Mouse (Mus musculus): ENCODE results near the gene Cul1.
"Not testable (repeated sequence)": the region's sequence is repeated elsewhere in the genome, so short reads cannot be mapped to it uniquely, and the experiment has no call there.

Gene Cul1

GRCm38 (mm10) chr6:47453098-47453497, at the start of gene Cul1:
Gene Cul1 (plus strand): TSS chr6:47453398.
- DNase-seq (ENCODE audit: low read depth, low spot score): no peak

- no peak for DNase-seq (ENCODE audit: low read depth, low spot score)
These were observed 48.5 kb upstream of the Cul1 start for GRCm38 (mm10) chr6:47404419-47405382.

- DNase-seq (ENCODE audit: low read depth, low spot score): no peak
These were observed 40.2 kb upstream of the Cul1 start for GRCm38 (mm10) chr6:47412886-47413606.

- no peak for DNase-seq (ENCODE audit: low read depth, low spot score)
These were observed 39.5 kb upstream of the Cul1 start for GRCm38 (mm10) chr6:47413656-47414055.

GRCm38 (mm10) chr6:47418691-47419090, 34.5 kb upstream of the Cul1 start:
- DNase-seq (ENCODE audit: low read depth, low spot score): no peak

- no peak for DNase-seq (ENCODE audit: low read depth, low spot score)
These were observed 33.0 kb upstream of the Cul1 start for GRCm38 (mm10) chr6:47420156-47420555.

- DNase-seq (ENCODE audit: low read depth, low spot score): no peak
These were observed 32.0 kb upstream of the Cul1 start for GRCm38 (mm10) chr6:47421221-47421620.

GRCm38 (mm10) chr6:47426136-47426535, 27.1 kb upstream of the Cul1 start:
- no peak for DNase-seq (ENCODE audit: low read depth, low spot score)

GRCm38 (mm10) chr6:47426556-47426955, 26.6 kb upstream of the Cul1 start:
- DNase-seq (ENCODE audit: low read depth, low spot score): not testable (repeated sequence)

GRCm38 (mm10) chr6:47432795-47433194, 20.4 kb upstream of the Cul1 start:
- DNase-seq (ENCODE audit: low read depth, low spot score): not testable (repeated sequence)

GRCm38 (mm10) chr6:47440080-47440479, 13.1 kb upstream of the Cul1 start:
- DNase-seq (ENCODE audit: low read depth, low spot score): no peak

- DNase-seq (ENCODE audit: low read depth, low spot score): no peak
These were observed 5.5 kb upstream of the Cul1 start for GRCm38 (mm10) chr6:47447658-47448057.

- peak; percentile 18 for DNase-seq (ENCODE audit: low read depth, low spot score)
These were observed 428 bp downstream of the Cul1 start for GRCm38 (mm10) chr6:47453522-47454130.

- DNase-seq (ENCODE audit: low read depth, low spot score): peak; percentile 20
These were observed 955 bp downstream of the Cul1 start for GRCm38 (mm10) chr6:47454131-47454574.

- peak; percentile 10 for DNase-seq (ENCODE audit: low read depth, low spot score)
These were observed 1.7 kb downstream of the Cul1 start for GRCm38 (mm10) chr6:47454575-47455571.

GRCm38 (mm10) chr6:47455843-47456242, 2.6 kb downstream of the Cul1 start:
- no peak for DNase-seq (ENCODE audit: low read depth, low spot score)

- no peak for DNase-seq (ENCODE audit: low read depth, low spot score)
These were observed 3.7 kb downstream of the Cul1 start for GRCm38 (mm10) chr6:47456853-47457252.

GRCm38 (mm10) chr6:47465400-47465799, 12.2 kb downstream of the Cul1 start:
- DNase-seq (ENCODE audit: low read depth, low spot score): no peak

- no peak for DNase-seq (ENCODE audit: low read depth, low spot score)
These were observed 13.3 kb downstream of the Cul1 start for GRCm38 (mm10) chr6:47466488-47466887.

GRCm38 (mm10) chr6:47467058-47467457, 13.9 kb downstream of the Cul1 start:
- no peak for DNase-seq (ENCODE audit: low read depth, low spot score)

- DNase-seq (ENCODE audit: low read depth, low spot score): no peak
These were observed 16.6 kb downstream of the Cul1 start for GRCm38 (mm10) chr6:47469760-47470159.

Measured in brain, embryonic 18.5 days (tissue).